Mouse (Mus musculus) adrenal gland, adult 10 weeks (tissue): ENCODE measurements around the gene Zfp980. TPM values are rescaled to one million over a fixed set of nuclear protein-coding genes. Genes with fewer than 3 reads are reported as not detected.

Experiments
- polyA plus RNA-seq: library from polyadenylated mRNA; stranded (reverse); fragments of 350-450 nt; fragmentation: Illumina TruSeq; extraction: RNeasy Lipid Tissue Mini Kit (QIAGEN cat#74804); gene quantifications from one replicate; pipeline ENCODE4 v1.2.3, GENCODE M21; 2014; ENCODE audit warnings: low read depth, low replicate concordance

Gene Zfp980
- 0.17 TPM for polyA plus RNA-seq

GRCm38 (mm10) chr4:145670385-145670784 is at the start of gene Zfp980:
Gene Zfp980, plus strand, starts transcription at chr4:145670685.

Other genes with a start within 250 kb of the Zfp980 start
- gene Zfp990, start 159.9 kb upstream of the Zfp980 start, polyA plus RNA-seq = not detected
- gene Gm13212, start 85.5 kb upstream of the Zfp980 start, polyA plus RNA-seq = 10.7 TPM
- gene Zfp986, start 198.1 kb downstream of the Zfp980 start, polyA plus RNA-seq = not detected